Mouse (Mus musculus): ENCODE measurements around the gene Zyx.

GRCm38 (mm10) chr6:42358901-42359300, 9.5 kb downstream of the Zyx start:
- no peak for TF ChIP-seq TAL1 (conservative IDR thresholded peaks at IDR 0.05; ENCODE audit: low read depth, low read length)
- TF ChIP-seq CTCF (IDR thresholded peaks at IDR 0.05; ENCODE audit: low read depth, low read length) = no peak
- no peak for TF ChIP-seq GATA1 (IDR thresholded peaks at IDR 0.05; ENCODE audit: borderline replicate concordance, low read length)
- no peak for TF ChIP-seq POLR2AphosphoS5 (IDR thresholded peaks at IDR 0.05; ENCODE audit: insufficient replicate concordance, low read depth, low read length)
